Mouse (Mus musculus) stomach, postnatal 0 days (tissue): Measurements from ENCODE around the gene Rufy4.

Experiments used
- CTCF ChIP-seq: IDR thresholded peaks from 2 replicates; pipeline ENCODE4 v1.5.1; 2016; ENCODE audit warnings: antibody characterized with exemption, low read depth, mild to moderate bottlenecking, moderate library complexity
- EP300 ChIP-seq: optimal IDR thresholded peaks from 2 replicates; pipeline ENCODE3; 2016; ENCODE audit warnings: antibody characterized with exemption

GRCm38 (mm10) chr1:74172722-74173121 lies 47.4 kb downstream of the Rufy4 start:
- TF ChIP-seq CTCF (no peak), EP300 (no peak)
